In genomic region chr7:127894480-127894879, GRCm38 (mm10) we compare ENCODE assay signal across 9 mouse cellular contexts. TPM values are rescaled to one million over a fixed set of nuclear protein-coding genes. Genes with fewer than 3 reads are reported as not detected.
DNase-seq lines count a peak whose midpoint lies in the region; ATAC-seq and TF ChIP-seq lines count a peak whose summit lies in the region.
"Had no signal": no experiment of that assay in that cellular context is flagged by ENCODE, and none has a peak within 500 bp of the region (broad histone marks: within the 10 kb centered on the region; RNA-seq: fewer than 3 reads in every experiment).

No protein-coding gene starts in this region.

- peak overlapping the region; percentile 94 for H3K4me3 ChIP-seq in megakaryocyte, embryonic 14.5 days (replicated peaks)
- H3K4me3 ChIP-seq in hindbrain, embryonic 12.5 days: peak overlapping the region; percentile 58
- peak overlapping the region; percentile 64 for H3K4me3 ChIP-seq in liver, postnatal 0 days (ENCODE audit: low read depth, low read length)
- H3K4me3 ChIP-seq in stomach, postnatal 0 days (ENCODE audit: low read depth, low read length): peak overlapping the region; percentile 59; the same call in 1 of the 2 replicates

- peaks cover 51% of the 10 kb centered on the region for H3K36me3 ChIP-seq in megakaryocyte, embryonic 14.5 days (replicated peaks; ENCODE audit: low read length)
- H3K36me3 ChIP-seq in hindbrain, embryonic 12.5 days: peaks cover 25% of the 10 kb centered on the region
- peaks cover 7% of the 10 kb centered on the region for H3K36me3 ChIP-seq in liver, postnatal 0 days (replicated peaks; ENCODE audit: insufficient read depth, low read length)
- no peaks in the 10 kb centered on the region; the same call in 1 of the 2 replicates for H3K36me3 ChIP-seq in stomach, postnatal 0 days (ENCODE audit: control insufficient read depth, insufficient read depth, low read length)

- 86% methylated on average over 5 of the region's 5 CpGs for whole genome bisulfite sequencing in hindbrain, embryonic 12.5 days
- WGBS in liver, postnatal 0 days (ENCODE audit: insufficient replicate concordance): 69% methylated on average over 5 of the region's 5 CpGs
- 56% methylated on average over 5 of the region's 5 CpGs for WGBS in stomach, postnatal 0 days

- ATAC-seq in megakaryocyte, adult 5-6 weeks (ENCODE audit: poor library complexity, severe bottlenecking): no peak
- no peak for ATAC-seq in hindbrain, embryonic 12.5 days (ENCODE audit: low FRiP score)
- peak; percentile 46 for ATAC-seq in liver, postnatal 0 days
- no peak for ATAC-seq in stomach, postnatal 0 days (ENCODE audit: low FRiP score, low TSS enrichment)

- no peaks in the 10 kb centered on the region for H3K27me3 ChIP-seq in megakaryocyte, embryonic 14.5 days (replicated peaks)
- no peaks in the 10 kb centered on the region for H3K27me3 ChIP-seq in hindbrain, embryonic 12.5 days
- no peaks in the 10 kb centered on the region for H3K27me3 ChIP-seq in liver, postnatal 0 days (ENCODE audit: insufficient read depth, low read length)
- H3K27me3 ChIP-seq in stomach, postnatal 0 days (ENCODE audit: control insufficient read depth, insufficient read depth, low read length): no peaks in the 10 kb centered on the region

- H3K27ac ChIP-seq in hindbrain, embryonic 12.5 days: no peak overlapping the region
- peak overlapping the region; percentile 92 for H3K27ac ChIP-seq in liver, postnatal 0 days (ENCODE audit: low read depth)
- H3K27ac ChIP-seq in stomach, postnatal 0 days (replicated peaks): no peak overlapping the region

- peaks cover 62% of the 10 kb centered on the region for H3K4me1 ChIP-seq in megakaryocyte, embryonic 14.5 days
- peaks cover 8% of the 10 kb centered on the region for H3K4me1 ChIP-seq in hindbrain, embryonic 12.5 days
- H3K4me1 ChIP-seq in liver, postnatal 0 days (ENCODE audit: insufficient read depth): peaks cover 18% of the 10 kb centered on the region
- no peaks in the 10 kb centered on the region for H3K4me1 ChIP-seq in stomach, postnatal 0 days (replicated peaks; ENCODE audit: control insufficient read depth, insufficient read depth)

- peak; percentile 59 for DNase-seq in liver, postnatal 0 days
- DNase-seq in stomach, postnatal 0 days (ENCODE audit: low spot score): peak; percentile 41
- DNase-seq in layer of hippocampus, postnatal 25 days (ENCODE audit: extremely low spot score in 1 of 2, low spot score in 1 of 2): no peak
- no peak for DNase-seq in spleen, postnatal 36 days (ENCODE audit: low spot score in 2 of 2)
- no peak for DNase-seq in layer of hippocampus, adult 9-11 months

- H3K9ac ChIP-seq in hindbrain, embryonic 12.5 days: no peak overlapping the region
- H3K9ac ChIP-seq in liver, postnatal 0 days (replicated peaks): peak overlapping the region; percentile 73
- peak overlapping the region; percentile 70; the same call in 1 of the 2 replicates for H3K9ac ChIP-seq in stomach, postnatal 0 days (ENCODE audit: low read length)

- peak overlapping the region; percentile 79 for H3K4me2 ChIP-seq in hindbrain, embryonic 12.5 days (replicated peaks)
- H3K4me2 ChIP-seq in liver, postnatal 0 days (ENCODE audit: low read depth, low read length): peak overlapping the region; percentile 90
- peak overlapping the region; percentile 79 for H3K4me2 ChIP-seq in stomach, postnatal 0 days (replicated peaks; ENCODE audit: low read depth)

- TF ChIP-seq CTCF in liver, postnatal 0 days (IDR thresholded peaks at IDR 0.05; ENCODE audit: low read depth): no peak; the same call in 1 of the 2 replicates
- peak; percentile 29; the same call in 1 of the 2 replicates for TF ChIP-seq CTCF in stomach, postnatal 0 days (IDR thresholded peaks at IDR 0.05; ENCODE audit: low read depth)

- no peaks in the 10 kb centered on the region for H3K9me3 ChIP-seq in megakaryocyte, embryonic 14.5 days
- H3K9me3 ChIP-seq in hindbrain, embryonic 12.5 days (replicated peaks): no peaks in the 10 kb centered on the region
- H3K9me3 ChIP-seq in liver, postnatal 0 days (ENCODE audit: low read length): no peaks in the 10 kb centered on the region
- H3K9me3 ChIP-seq in stomach, postnatal 0 days (ENCODE audit: control insufficient read depth, low read length): no peaks in the 10 kb centered on the region

- no peak for TF ChIP-seq EP300 in liver, postnatal 0 days (IDR thresholded peaks at IDR 0.05; ENCODE audit: low read depth)
- TF ChIP-seq EP300 in stomach, postnatal 0 days (optimal IDR thresholded peaks at IDR 0.05): no peak

RNA-seq across cellular contexts. Expression of gene Gm21974, which starts 0.8 kb away (rescaled TPM):
- polyA plus RNA-seq in megakaryocyte, embryonic 14.5 days (2012; ENCODE audit: insufficient read depth, low replicate concordance): not detected in 2 replicates
- not detected in 2 replicates for total RNA-seq in megakaryocyte, adult 5-6 weeks (2015)
- total RNA-seq in megakaryocyte, adult 5-6 weeks (2017): not detected in 2 replicates
- polyA plus RNA-seq in hindbrain, embryonic 12.5 days (2016; fragmentation: Nextera tagmentation; extraction: Ambion mirVana): not detected in 2 replicates
- not detected in 2 replicates for polyA plus RNA-seq in liver, postnatal 0 days (2015; fragmentation: Nextera tagmentation; extraction: Ambion mirVana)
- not detected in 2 replicates for polyA plus RNA-seq in stomach, postnatal 0 days (2015; fragmentation: Nextera tagmentation; extraction: Ambion mirVana)
- not detected for total RNA-seq in layer of hippocampus, postnatal 25 days (2021)
- total RNA-seq: left cerebral cortex, postnatal 14 days had no signal

RNA-seq across cellular contexts. Expression of gene Vkorc1, which starts 0.9 kb away (rescaled TPM):
- 26.7 and 40.9 TPM in 2 replicates for polyA plus RNA-seq in megakaryocyte, embryonic 14.5 days (2012; ENCODE audit: insufficient read depth, low replicate concordance)
- 49.9 and 59.6 TPM in 2 replicates for total RNA-seq in megakaryocyte, adult 5-6 weeks (2015)
- total RNA-seq in megakaryocyte, adult 5-6 weeks (2017): 5.5 and 11.2 TPM in 2 replicates
- polyA plus RNA-seq in hindbrain, embryonic 12.5 days (2016; fragmentation: Nextera tagmentation; extraction: Ambion mirVana): 64.2 and 66.7 TPM in 2 replicates
- 513 and 556 TPM in 2 replicates for polyA plus RNA-seq in liver, postnatal 0 days (2015; fragmentation: Nextera tagmentation; extraction: Ambion mirVana)
- polyA plus RNA-seq in stomach, postnatal 0 days (2015; fragmentation: Nextera tagmentation; extraction: Ambion mirVana): 123 and 130 TPM in 2 replicates
- 10 to 100 TPM; 21.6 to 30.4 TPM for total RNA-seq in layer of hippocampus, postnatal 25 days (2021)

RNA-seq across cellular contexts. Expression of gene Prss53, which starts 3.7 kb away (rescaled TPM):
- 0.44 TPM in 1 of 2 replicates, not detected in the other for polyA plus RNA-seq in megakaryocyte, embryonic 14.5 days (2012; ENCODE audit: insufficient read depth, low replicate concordance)
- 0.48 TPM in 1 of 2 replicates, not detected in the other for total RNA-seq in megakaryocyte, adult 5-6 weeks (2015)
- total RNA-seq in megakaryocyte, adult 5-6 weeks (2017): not detected in 2 replicates
- polyA plus RNA-seq in hindbrain, embryonic 12.5 days (2016; fragmentation: Nextera tagmentation; extraction: Ambion mirVana): 0.77 and 0.98 TPM in 2 replicates
- 0.39 and 0.43 TPM in 2 replicates for polyA plus RNA-seq in liver, postnatal 0 days (2015; fragmentation: Nextera tagmentation; extraction: Ambion mirVana)
- 0.23 and 0.35 TPM in 2 replicates for polyA plus RNA-seq in stomach, postnatal 0 days (2015; fragmentation: Nextera tagmentation; extraction: Ambion mirVana)
- 1 to 10 TPM; 1.9 to 2.6 TPM for total RNA-seq in layer of hippocampus, postnatal 25 days (2021)

RNA-seq across cellular contexts. Expression of gene Bckdk, which starts 9.4 kb away (rescaled TPM):
- polyA plus RNA-seq in megakaryocyte, embryonic 14.5 days (2012; ENCODE audit: insufficient read depth, low replicate concordance): 36.9 and 149 TPM in 2 replicates
- 45.1 and 47.9 TPM in 2 replicates for total RNA-seq in megakaryocyte, adult 5-6 weeks (2015)
- 31.2 and 35.5 TPM in 2 replicates for total RNA-seq in megakaryocyte, adult 5-6 weeks (2017)
- polyA plus RNA-seq in hindbrain, embryonic 12.5 days (2016; fragmentation: Nextera tagmentation; extraction: Ambion mirVana): 74.4 and 75.1 TPM in 2 replicates
- 30.5 and 32.5 TPM in 2 replicates for polyA plus RNA-seq in liver, postnatal 0 days (2015; fragmentation: Nextera tagmentation; extraction: Ambion mirVana)
- 102 and 106 TPM in 2 replicates for polyA plus RNA-seq in stomach, postnatal 0 days (2015; fragmentation: Nextera tagmentation; extraction: Ambion mirVana)
- 10 to 100 TPM; 41.4 to 51.6 TPM for total RNA-seq in layer of hippocampus, postnatal 25 days (2021)

RNA-seq across cellular contexts. Expression of gene Kat8, which starts 17.8 kb away (rescaled TPM):
- polyA plus RNA-seq in megakaryocyte, embryonic 14.5 days (2012; ENCODE audit: insufficient read depth, low replicate concordance): 2.6 and 4.8 TPM in 2 replicates
- total RNA-seq in megakaryocyte, adult 5-6 weeks (2015): 20.1 and 24.6 TPM in 2 replicates
- total RNA-seq in megakaryocyte, adult 5-6 weeks (2017): 22.7 and 23.6 TPM in 2 replicates
- 49.6 and 50.9 TPM in 2 replicates for polyA plus RNA-seq in hindbrain, embryonic 12.5 days (2016; fragmentation: Nextera tagmentation; extraction: Ambion mirVana)
- polyA plus RNA-seq in liver, postnatal 0 days (2015; fragmentation: Nextera tagmentation; extraction: Ambion mirVana): 12.5 and 13.2 TPM in 2 replicates
- polyA plus RNA-seq in stomach, postnatal 0 days (2015; fragmentation: Nextera tagmentation; extraction: Ambion mirVana): 15.1 and 16.6 TPM in 2 replicates
- total RNA-seq in layer of hippocampus, postnatal 25 days (2021): 10 to 100 TPM; 27.8 to 33.9 TPM

Comparison
In these comparisons a context has a peak if more than half of its experiments do, and no peak if none do; other contexts are left out.
1. DNase-seq: peak in liver, postnatal 0 days (single experiment) and stomach, postnatal 0 days (single experiment); none in layer of hippocampus, postnatal 25 days (0 of 2), spleen, postnatal 36 days (0 of 2) and layer of hippocampus, adult 9-11 months (single experiment).
2. Peak in every context shown above with its lines, with median percentiles within 50 percentile points of each other: H3K4me3 ChIP-seq and H3K4me2 ChIP-seq.